Mouse (Mus musculus): ENCODE measurements at regions not wholly inside any gene's neighbourhood (a gene's known extent, or its start where the extent isn't known, plus 50 kb on each side); places are given as distances from the start of the nearest gene placed in this dataset.

- DNase-seq = no peak
Observed at GRCm38 (mm10) chr2:128309541-128310030, 183.7 kb downstream of the Bcl2l11 start.

- DNase-seq = no peak
Observed at GRCm38 (mm10) chr2:128310081-128310480, 184.2 kb downstream of the Bcl2l11 start.

GRCm38 (mm10) chr2:128312084-128312594 is 186.3 kb downstream of the Bcl2l11 start:
- peak; percentile 71 for DNase-seq

- no peak for DNase-seq
Observed at GRCm38 (mm10) chr2:128312659-128313581, 187.1 kb downstream of the Bcl2l11 start.

- no peak for DNase-seq
Observed at GRCm38 (mm10) chr2:128313582-128313918, 187.7 kb downstream of the Bcl2l11 start.

GRCm38 (mm10) chr2:128313948-128314347 is 188.1 kb downstream of the Bcl2l11 start:
- peak; percentile 71 for DNase-seq

- no peak for DNase-seq
Observed at GRCm38 (mm10) chr2:128316516-128316915, 190.7 kb downstream of the Bcl2l11 start.

GRCm38 (mm10) chr2:128318266-128318665 is 192.4 kb downstream of the Bcl2l11 start:
- DNase-seq = no peak

- peak; percentile 66 for DNase-seq
Observed at GRCm38 (mm10) chr2:128318956-128319355, 193.1 kb downstream of the Bcl2l11 start.

GRCm38 (mm10) chr2:128321475-128321874 is 195.6 kb downstream of the Bcl2l11 start:
- no peak for DNase-seq

- peak; percentile 39 for DNase-seq
Observed at GRCm38 (mm10) chr2:128324256-128325096, 198.6 kb downstream of the Bcl2l11 start.

- DNase-seq = no peak
Observed at GRCm38 (mm10) chr2:128325097-128325421, 199.2 kb downstream of the Bcl2l11 start.

- DNase-seq = no peak
Observed at GRCm38 (mm10) chr2:128325456-128325855, 199.6 kb downstream of the Bcl2l11 start.

- no peak for DNase-seq
Observed at GRCm38 (mm10) chr2:128330833-128331232, 205.0 kb downstream of the Bcl2l11 start.

GRCm38 (mm10) chr2:128331275-128331674 is 205.4 kb downstream of the Bcl2l11 start:
- no peak for DNase-seq

GRCm38 (mm10) chr2:128331681-128332080 is 205.8 kb downstream of the Bcl2l11 start:
- DNase-seq = no peak

GRCm38 (mm10) chr2:128333401-128334142 is 207.7 kb downstream of the Bcl2l11 start:
- DNase-seq = no peak

- DNase-seq = no peak
Observed at GRCm38 (mm10) chr2:128334143-128334470, 208.3 kb downstream of the Bcl2l11 start.

- peak; percentile 43 for DNase-seq
Observed at GRCm38 (mm10) chr2:128334757-128335500, 209.1 kb downstream of the Bcl2l11 start.

- no peak for DNase-seq
Observed at GRCm38 (mm10) chr2:128337192-128337591, 211.4 kb downstream of the Bcl2l11 start.

- DNase-seq = no peak
Observed at GRCm38 (mm10) chr2:128337791-128338190, 212.0 kb downstream of the Bcl2l11 start.

- DNase-seq = no peak
Observed at GRCm38 (mm10) chr2:128338474-128338873, 212.6 kb downstream of the Bcl2l11 start.
